8 mouse cellular contexts compared by ENCODE assay signal in the genomic region with DNA sequence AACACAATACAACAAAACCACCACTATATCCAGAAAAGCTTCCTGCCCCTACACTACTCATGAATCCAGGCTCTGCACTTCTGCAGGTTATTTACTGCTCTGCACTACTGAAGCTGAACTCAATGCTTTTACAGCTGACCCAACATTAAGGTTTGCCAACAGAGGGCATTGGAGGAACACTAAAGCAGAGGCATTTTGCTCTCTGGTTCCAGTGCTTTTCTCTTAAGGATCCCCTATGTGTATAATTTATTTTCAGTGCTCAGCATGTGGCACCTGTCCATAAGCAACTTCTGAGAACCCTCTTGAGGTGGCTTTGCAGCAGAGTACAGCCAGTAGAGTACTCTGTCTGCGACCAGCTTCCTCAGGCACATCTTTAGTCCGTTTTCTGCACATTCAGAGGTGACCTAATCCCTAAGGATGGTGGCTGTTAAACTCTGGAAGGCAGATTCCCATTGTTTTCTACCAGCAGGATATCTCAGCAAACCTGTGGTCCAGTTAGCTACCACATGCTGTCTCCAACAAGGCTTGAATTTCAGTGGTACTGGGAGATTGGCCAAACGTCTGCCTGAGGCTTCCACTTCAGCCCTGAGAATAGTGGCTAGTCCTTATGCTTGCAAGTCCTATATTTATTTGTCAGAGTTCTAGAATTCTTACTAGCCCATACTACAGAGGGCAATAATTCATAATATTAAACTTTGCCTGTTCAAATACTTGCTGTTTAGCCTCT.
DNase-seq lines count a peak whose midpoint lies in the region; ATAC-seq and TF ChIP-seq lines count a peak whose summit lies in the region.
"Had no signal": no experiment of that assay in that cellular context is flagged by ENCODE, and none has a peak within 500 bp of the region (broad histone marks: within the 10 kb centered on the region; RNA-seq: fewer than 3 reads in every experiment).

No protein-coding gene starts in this region.

- H3K27me3 ChIP-seq in kidney, adult 2 months (replicated peaks; ENCODE audit: control insufficient read depth, insufficient read depth, low read length): no peaks in the 10 kb centered on the region
- no peaks in the 10 kb centered on the region for H3K27me3 ChIP-seq in kidney, embryonic 16.5 days (ENCODE audit: insufficient read depth, low read length)
- H3K27me3 ChIP-seq in CH12.LX (replicated peaks): no peaks in the 10 kb centered on the region
- H3K27me3 ChIP-seq: liver, embryonic 12.5 days had no signal

- DNase-seq in kidney, adult 2 months: peak; percentile 19
- no peak for DNase-seq in CH12.LX (ENCODE audit: extremely low read depth)
- peak; percentile 70 for DNase-seq in Muller cell, postnatal 12 days (ENCODE audit: inconsistent ontology term)
- peak; percentile 5 to 36 for DNase-seq in cerebellum, postnatal 14 days
- no peak for DNase-seq in heart, postnatal 36 days

- peak; percentile 50 for TF ChIP-seq RAD21 in CH12.LX (IDR thresholded peaks at IDR 0.05; ENCODE audit: low read depth, low read length)

- H3K4me1 ChIP-seq in kidney, adult 2 months (ENCODE audit: control insufficient read depth, insufficient read depth, low read length): no peaks in the 10 kb centered on the region
- H3K4me1 ChIP-seq in kidney, embryonic 16.5 days (ENCODE audit: insufficient read depth, low read length): no peaks in the 10 kb centered on the region
- H3K4me1 ChIP-seq in CH12.LX (ENCODE audit: control insufficient read depth in 1 of 2, insufficient read depth in 2 of 2): no peaks in the 10 kb centered on the region
- H3K4me1 ChIP-seq: liver, embryonic 12.5 days had no signal

- dilution Hi-C loops in CH12.LX (cut with MboI; ENCODE audit: extremely low pct_ligation_motif_present, extremely low pct_unique_long_range_greater_than_20kb, low sequenced_read_pairs): no loop called here

- no peaks in the 10 kb centered on the region for H3K9me3 ChIP-seq in kidney, embryonic 16.5 days (ENCODE audit: low read length)
- no peaks in the 10 kb centered on the region for H3K9me3 ChIP-seq in CH12.LX (replicated peaks; ENCODE audit: low read length)
- H3K9me3 ChIP-seq: liver, embryonic 12.5 days had no signal

- no peak for TF ChIP-seq POLR2A in kidney, adult 2 months (IDR thresholded peaks at IDR 0.05; ENCODE audit: low read depth, low read length)
- no peak for TF ChIP-seq POLR2A in CH12.LX (IDR thresholded peaks at IDR 0.05; ENCODE audit: low read depth, low read length)

- no peak for ATAC-seq in kidney, embryonic 16.5 days (ENCODE audit: low FRiP score, low TSS enrichment)
- no peak for ATAC-seq in megakaryocyte progenitor cell, adult 5-6 weeks (replicated peaks; ENCODE audit: poor library complexity)
- ATAC-seq: liver, embryonic 12.5 days had no signal

- no peaks in the 10 kb centered on the region for H3K79me2 ChIP-seq in CH12.LX (replicated peaks; ENCODE audit: control insufficient read depth, extremely low read depth, insufficient read depth, poor library complexity, severe bottlenecking)

- intact Hi-C loops in heart, postnatal 36 days (cut with DNase I): loop anchor here (10.0 kb wide), 1 partner anchor 87 kb away; no protein-coding TSS in a partner anchor

- TF ChIP-seq CTCF in kidney, adult 2 months (conservative IDR thresholded peaks at IDR 0.05; ENCODE audit: insufficient read depth, insufficient read length, low read depth, low read length): no peak
- peak in 1 of 2 experiments; percentile 35; a peak in 2 of 4 replicates for TF ChIP-seq CTCF in CH12.LX (conservative IDR thresholded peaks at IDR 0.05 in 1 of 2, IDR thresholded peaks at IDR 0.05 in 1 of 2; ENCODE audit: low read depth in 2 of 2, low read length in 2 of 2)

- H3K4me3 ChIP-seq in kidney, adult 2 months (ENCODE audit: insufficient read depth, low read depth, low read length): no peak overlapping the region
- H3K4me3 ChIP-seq in kidney, embryonic 16.5 days (ENCODE audit: low read length): no peak overlapping the region
- H3K4me3 ChIP-seq in CH12.LX (replicated peaks in 1 of 3; ENCODE audit: low read depth in 2 of 3, low read length in 2 of 3, poor library complexity in 1 of 3): no peak overlapping the region
- H3K4me3 ChIP-seq: liver, embryonic 12.5 days had no signal

- H3K27ac ChIP-seq in kidney, adult 2 months (ENCODE audit: insufficient read depth, low read depth, low read length): no peak overlapping the region
- no peak overlapping the region for H3K27ac ChIP-seq in kidney, embryonic 16.5 days (ENCODE audit: low read length)
- H3K27ac ChIP-seq in CH12.LX (ENCODE audit: insufficient read depth, low read depth): no peak overlapping the region
- H3K27ac ChIP-seq: liver, embryonic 12.5 days had no signal

- in situ Hi-C loops in CH12.LX (cut with MboI; ENCODE audit: low pct_ligation_motif_present, low pct_unique_long_range_greater_than_20kb, low sequenced_read_pairs): no loop called here

- no peak overlapping the region for H3K4me2 ChIP-seq in kidney, embryonic 16.5 days (replicated peaks; ENCODE audit: low read depth, low read length)
- H3K4me2 ChIP-seq in CH12.LX (ENCODE audit: insufficient read depth, low read depth, poor library complexity, severe bottlenecking): no peak overlapping the region
- H3K4me2 ChIP-seq: liver, embryonic 12.5 days had no signal

- no peak for TF ChIP-seq EP300 in CH12.LX (IDR thresholded peaks at IDR 0.05; ENCODE audit: low read length)

- no peak overlapping the region for H3K9ac ChIP-seq in kidney, embryonic 16.5 days (replicated peaks; ENCODE audit: low read length)
- H3K9ac ChIP-seq in CH12.LX (ENCODE audit: insufficient read depth, low read depth): no peak overlapping the region
- H3K9ac ChIP-seq: liver, embryonic 12.5 days had no signal

- H3K36me3 ChIP-seq in kidney, adult 2 months (ENCODE audit: control insufficient read depth, insufficient read depth, low read length): no peaks in the 10 kb centered on the region
- H3K36me3 ChIP-seq in kidney, embryonic 16.5 days (ENCODE audit: insufficient read depth, low read length): no peaks in the 10 kb centered on the region
- no peaks in the 10 kb centered on the region for H3K36me3 ChIP-seq in CH12.LX (replicated peaks in 1 of 2; ENCODE audit: control insufficient read depth in 1 of 2, insufficient read depth in 1 of 2, low read length in 1 of 2)
- H3K36me3 ChIP-seq: liver, embryonic 12.5 days had no signal

- WGBS in kidney, adult 2 months: 55% methylated on average over 3 of the region's 3 CpGs
- 48% methylated on average over 3 of the region's 3 CpGs for WGBS in kidney, embryonic 16.5 days

TF ChIP-seq in CH12.LX, 34 proteins besides CTCF, POLR2A, EP300 and RAD21:
- TF ChIP-seq MXI1 (IDR thresholded peaks at IDR 0.05; ENCODE audit: low read depth, low read length) (no peak), SMC3 (IDR thresholded peaks at IDR 0.05; ENCODE audit: low read depth, low read length) (peak; percentile 23; the same call in 1 of the 2 replicates), NELFE (IDR thresholded peaks at IDR 0.05; ENCODE audit: low read depth, low read length) (no peak), GABPA (IDR thresholded peaks at IDR 0.05; ENCODE audit: insufficient replicate concordance, low read depth, low read length) (no peak), NRF1 (IDR thresholded peaks at IDR 0.05; ENCODE audit: low read depth, low read length) (no peak)

Comparison
In these comparisons a context has a peak if more than half of its experiments do, and no peak if none do; other contexts are left out.
1. DNase-seq: peak in kidney, adult 2 months (single experiment), Muller cell, postnatal 12 days (single experiment) and cerebellum, postnatal 14 days (2 of 2); none in CH12.LX (single experiment) and heart, postnatal 36 days (0 of 2).